Mouse (Mus musculus) lung, embryonic 16.5 days (tissue): ENCODE data around the gene Agtrap. TPM values are rescaled to one million over a fixed set of nuclear protein-coding genes. Genes with fewer than 3 reads are reported as not detected.

Experiments
- ATAC-seq: fragments of 200-750 bp; cut with Nextera tagmentation; 2 replicates; pipeline ENCODE4 v1.8.0; 2017; ENCODE audit warnings: low read depth, mild to moderate bottlenecking, moderate library complexity
- H3K27ac ChIP-seq: fragments of 300-500 bp; sonication (generic); 2 replicates; pipeline ENCODE4 v1.5.1; 2014; ENCODE audit warnings: mild to moderate bottlenecking, control low read depth, low read length
- H3K27me3 ChIP-seq: fragments of 300-500 bp; sonication (generic); 2 replicates; pipeline ENCODE4 v1.6.1; 2014; ENCODE audit warnings: low read depth, low read length, mixed read lengths; ENCODE audit not compliant: control insufficient read depth, insufficient read depth
- H3K36me3 ChIP-seq: fragments of 300-500 bp; sonication (generic); 2 replicates; pipeline ENCODE4 v1.6.1; 2014; ENCODE audit warnings: low read length; ENCODE audit not compliant: control insufficient read depth, insufficient read depth
- H3K4me1 ChIP-seq: fragments of 300-500 bp; sonication (generic); replicated peaks from 2 replicates; pipeline ENCODE4 v1.6.1; 2014; ENCODE audit warnings: low read length, mixed read lengths; ENCODE audit not compliant: control insufficient read depth, insufficient read depth
- H3K4me2 ChIP-seq: fragments of 300-500 bp; sonication (generic); 2 replicates; pipeline ENCODE4 v1.6.1; 2014; ENCODE audit warnings: low read depth, low read length, control low read depth
- H3K4me3 ChIP-seq: fragments of 300-500 bp; sonication (generic); 2 replicates; pipeline ENCODE4 v1.5.1; 2014; ENCODE audit warnings: mild to moderate bottlenecking, low read length, control low read depth
- H3K9ac ChIP-seq: fragments of 300-500 bp; sonication (generic); 2 replicates; pipeline ENCODE4 v1.6.1; 2014; ENCODE audit warnings: low read length, control low read depth
- H3K9me3 ChIP-seq: fragments of 300-500 bp; sonication (generic); 2 replicates; pipeline ENCODE4 v1.6.1; 2016; ENCODE audit warnings: low read length; ENCODE audit not compliant: control insufficient read depth
- WGBS: fragments of 180-500 bp; shearing (Covaris S2); extraction: QIAGEN DNeasy Blood & Tissue Kit; methylation state at CpG from one replicate; pipeline ENCODE4 v1.1.7; 2014; 5-methylcytosine and 5-hydroxymethylcytosine counted together
- polyA plus RNA-seq: library from polyadenylated mRNA; unstranded; fragments of >200 nt; fragmentation: Nextera tagmentation; extraction: Ambion mirVana; gene quantifications from 2 replicates; pipeline ENCODE4 v1.2.1, GENCODE M21; 2015

Agtrap gene
- polyA plus RNA-seq, 1 experiment from 2014 or later = 16.3 TPM

DNA sequence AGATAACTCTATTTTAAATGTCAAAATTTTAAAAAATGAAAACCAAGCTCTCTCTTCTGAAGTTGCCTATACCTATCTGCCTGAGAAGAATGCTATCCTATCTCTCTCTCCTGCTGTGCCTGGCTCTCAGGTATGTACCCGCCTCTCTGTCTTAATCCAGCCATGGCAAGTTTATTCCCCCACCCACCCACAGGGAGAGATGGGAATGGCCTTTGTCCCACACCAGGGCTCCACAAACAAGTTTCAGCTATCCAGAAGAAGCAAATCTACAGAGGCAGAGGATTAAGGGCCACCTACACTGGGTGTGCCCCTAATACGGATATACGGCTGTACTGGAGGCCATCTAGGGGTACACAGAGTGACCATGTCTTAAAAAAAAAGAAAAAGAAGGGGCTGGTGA, 52.4 kb downstream of the Agtrap start:
- H3K4me3 ChIP-seq = no peak overlapping the region
- no peak overlapping the region for H3K9ac ChIP-seq
- H3K27me3 ChIP-seq = no peaks in the 10 kb centered on the region
- no peaks in the 10 kb centered on the region for H3K9me3 ChIP-seq
- peaks cover 19% of the 10 kb centered on the region for H3K4me1 ChIP-seq
- H3K36me3 ChIP-seq = peaks cover 3% of the 10 kb centered on the region; the same call in 1 of the 2 replicates
- H3K4me2 ChIP-seq = no peak overlapping the region
- WGBS = 84% methylated on average over 3 of the region's 3 CpGs
- H3K27ac ChIP-seq = no peak overlapping the region
- ATAC-seq = no peak

DNA sequence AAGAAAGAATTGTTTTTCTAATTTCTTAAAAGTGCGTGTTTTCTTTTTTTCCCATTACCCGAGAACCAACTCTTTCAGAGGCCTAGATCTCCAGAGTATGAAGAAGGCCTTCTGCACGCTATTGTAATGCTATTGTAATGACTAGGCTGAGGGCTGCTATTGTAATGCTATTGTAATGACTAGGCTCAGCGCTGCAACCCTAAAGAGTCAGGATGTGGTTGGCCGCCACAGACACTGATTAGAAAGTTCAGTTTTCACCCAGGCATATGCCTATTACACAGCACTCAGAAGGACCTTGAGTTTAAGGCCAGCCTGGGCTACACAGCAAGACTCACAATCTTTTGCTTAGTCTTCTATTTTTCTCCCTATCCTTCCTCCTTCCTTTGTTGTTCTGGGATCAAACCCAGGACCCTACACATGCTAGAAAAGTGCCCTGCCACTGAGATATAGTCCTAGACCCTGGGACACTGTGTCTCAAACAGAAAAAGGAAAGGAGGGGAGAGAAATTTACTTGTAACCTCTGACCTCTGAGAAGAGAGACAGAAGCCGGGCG, 53.9 kb downstream of the Agtrap start:
- no peak for ATAC-seq
- H3K4me3 ChIP-seq = no peak overlapping the region
- no peak overlapping the region for H3K27ac ChIP-seq
- no peaks in the 10 kb centered on the region for H3K9me3 ChIP-seq
- H3K4me2 ChIP-seq = no peak overlapping the region
- H3K9ac ChIP-seq = no peak overlapping the region
- peaks cover 5% of the 10 kb centered on the region for H3K36me3 ChIP-seq
- 84% methylated on average over 7 of the region's 7 CpGs for WGBS
- H3K27me3 ChIP-seq = no peaks in the 10 kb centered on the region
- H3K4me1 ChIP-seq = peaks cover 8% of the 10 kb centered on the region

DNA sequence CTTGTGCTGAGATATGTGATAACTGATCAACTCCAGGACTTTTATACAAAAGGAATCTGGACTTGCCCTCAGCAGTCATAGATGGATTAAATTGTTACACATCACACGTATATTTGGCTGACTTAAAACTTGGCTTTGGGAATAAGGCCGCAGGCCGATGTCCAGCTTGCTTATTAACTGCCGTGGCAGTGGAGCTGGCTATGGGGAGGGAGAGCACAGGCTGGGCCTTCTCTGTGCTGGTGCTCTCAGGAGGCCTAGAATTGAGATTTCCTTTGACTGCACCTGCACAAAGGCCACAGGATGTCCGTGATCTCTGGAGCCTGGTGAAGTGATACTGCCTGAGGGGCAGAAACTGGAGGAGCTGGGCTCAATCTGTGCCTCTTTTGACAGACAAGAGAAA, 57.3 kb downstream of the Agtrap start:
- no peaks in the 10 kb centered on the region for H3K9me3 ChIP-seq
- no peak overlapping the region for H3K4me3 ChIP-seq
- no peaks in the 10 kb centered on the region for H3K27me3 ChIP-seq
- ATAC-seq = no peak
- no peak overlapping the region for H3K27ac ChIP-seq
- 83% methylated on average over 5 of the region's 5 CpGs for WGBS
- H3K9ac ChIP-seq = no peak overlapping the region
- H3K4me1 ChIP-seq = no peaks in the 10 kb centered on the region
- no peak overlapping the region for H3K4me2 ChIP-seq
- peaks cover 20% of the 10 kb centered on the region for H3K36me3 ChIP-seq

DNA sequence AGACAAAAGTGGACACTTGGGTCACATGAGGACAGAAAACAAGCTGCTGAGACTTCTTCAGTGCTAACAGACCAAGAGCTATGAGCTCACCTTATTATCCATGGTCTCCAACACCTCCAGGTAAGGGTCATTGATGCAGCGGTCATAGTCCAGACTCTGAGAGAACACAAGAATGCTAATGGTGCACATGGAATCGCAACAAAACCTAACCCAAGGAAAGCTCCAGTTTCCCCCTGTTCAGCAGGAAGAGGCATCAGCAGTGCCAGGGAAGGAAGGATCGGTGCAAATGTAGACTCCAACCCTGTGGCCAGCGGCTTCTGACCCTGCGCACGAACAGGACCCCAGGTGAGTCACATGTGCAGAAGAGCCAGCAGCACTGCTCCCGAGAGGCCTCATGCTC, 58.5 kb downstream of the Agtrap start:
- WGBS = 96% methylated on average over 7 of the region's 7 CpGs
- Histone ChIP-seq H3K4me1 (no peaks in the 10 kb centered on the region), H3K36me3 (peaks cover 25% of the 10 kb centered on the region), H3K9ac (no peak overlapping the region), H3K4me3 (no peak overlapping the region), H3K27me3 (no peaks in the 10 kb centered on the region), H3K27ac (no peak overlapping the region), H3K4me2 (no peak overlapping the region), H3K9me3 (no peaks in the 10 kb centered on the region)
- ATAC-seq = no peak

Other genes starting within 250 kb of the Agtrap start
- 5.5 and 6.5 TPM in 2 replicates for gene Zfp933, start 239.7 kb downstream of the Agtrap start, polyA plus RNA-seq
- 47.0 and 48.2 TPM in 2 replicates for gene Miip, start 219.2 kb downstream of the Agtrap start, polyA plus RNA-seq
- 7.3 and 9.5 TPM in 2 replicates for gene Fv1, start 219.1 kb downstream of the Agtrap start, polyA plus RNA-seq
- gene Mfn2, start 183.3 kb downstream of the Agtrap start, polyA plus RNA-seq = 34.6 and 36.6 TPM in 2 replicates
- gene Plod1, start 151.3 kb downstream of the Agtrap start, polyA plus RNA-seq = 50.8 and 51.4 TPM in 2 replicates
- 9.2 and 11.7 TPM in 2 replicates for gene 2510039O18Rik, start 147.1 kb downstream of the Agtrap start, polyA plus RNA-seq
- gene Nppb, start 102.2 kb downstream of the Agtrap start, polyA plus RNA-seq = 2.9 and 4.2 TPM in 2 replicates
- gene Nppa, start 87.3 kb downstream of the Agtrap start, polyA plus RNA-seq = 122 and 163 TPM in 2 replicates
- gene Clcn6, start 49.2 kb downstream of the Agtrap start, polyA plus RNA-seq = 4.5 and 4.8 TPM in 2 replicates
- gene Mthfr, start 49.0 kb downstream of the Agtrap start, polyA plus RNA-seq = 21.3 and 26.2 TPM in 2 replicates
- gene Mad2l2, start 42.4 kb upstream of the Agtrap start, polyA plus RNA-seq = 47.6 and 50.2 TPM in 2 replicates
- gene Draxin, start 42.7 kb upstream of the Agtrap start, polyA plus RNA-seq = 0.08 and 0.10 TPM in 2 replicates
- 13.7 and 17.3 TPM in 2 replicates for gene Fbxo6, start 64.1 kb upstream of the Agtrap start, polyA plus RNA-seq
- 11.9 and 12.1 TPM in 2 replicates for gene Fbxo44, start 72.5 kb upstream of the Agtrap start, polyA plus RNA-seq
- 0.50 and 1.4 TPM in 2 replicates for gene Fbxo2, start 72.6 kb upstream of the Agtrap start, polyA plus RNA-seq
- 0.04 and 0.08 TPM in 2 replicates for gene Disp3, start 199.9 kb upstream of the Agtrap start, polyA plus RNA-seq